Mouse (Mus musculus) liver, postnatal 0 days (tissue): ENCODE measurements around the gene Elmo2.

Experiments
- CTCF ChIP-seq: sonication (generic); IDR thresholded peaks from 2 replicates; pipeline ENCODE4 v1.5.1; 2016; ENCODE audit warnings: antibody characterized with exemption, low read depth
- EP300 ChIP-seq: IDR thresholded peaks from 2 replicates; pipeline ENCODE4 v1.6.1; 2016; ENCODE audit warnings: antibody characterized with exemption, low read depth, mild to moderate bottlenecking

DNA sequence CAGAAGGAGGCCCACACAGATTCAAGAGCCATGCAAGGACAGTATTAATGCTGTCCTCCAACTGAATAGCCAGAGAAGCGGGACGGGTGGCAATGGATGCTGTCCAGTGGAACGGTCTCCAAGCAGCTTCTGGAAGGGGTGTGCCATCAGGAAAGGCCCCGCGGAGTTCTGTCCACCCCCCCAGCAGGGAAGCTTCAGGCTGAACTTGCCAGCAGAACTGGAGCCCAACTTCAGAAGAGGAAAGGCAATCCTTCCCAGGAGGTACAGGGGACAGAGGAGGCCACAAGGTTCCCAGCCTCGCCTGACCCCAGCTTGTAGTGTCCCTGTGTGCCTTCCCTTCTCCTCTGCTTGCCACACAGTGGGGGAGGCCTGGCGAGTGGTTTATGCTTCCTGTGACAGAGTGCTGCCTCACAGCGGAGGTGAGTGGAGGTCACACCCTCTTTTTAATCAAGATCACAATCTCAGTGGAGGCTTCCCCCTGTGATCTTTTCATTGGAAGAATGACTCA lies 4.8 kb downstream of the Elmo2 start:
- TF ChIP-seq CTCF (peak; percentile 38), EP300 (no peak)
